ENCODE assay signal across 10 mouse cellular contexts in the genomic region with DNA sequence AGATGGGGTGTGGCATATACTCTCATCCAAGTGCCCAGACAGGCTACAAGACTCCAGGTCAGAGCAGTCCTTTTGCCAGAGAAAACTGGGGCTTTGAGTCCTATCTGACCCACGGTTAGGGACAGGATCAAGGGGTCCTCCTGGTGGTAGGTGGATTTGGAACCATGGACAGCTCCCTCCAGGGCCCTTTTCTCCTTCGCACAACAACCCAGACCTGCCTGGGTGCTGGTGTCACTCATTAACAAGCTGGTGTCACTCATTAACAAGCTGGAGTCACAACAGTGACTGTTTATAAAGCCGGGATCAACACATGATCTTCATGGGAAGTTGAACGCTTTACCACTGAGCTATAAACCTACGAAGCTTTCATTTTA.
A peak's percentile ranks its signal among the peaks of the same experiment; 100 is the strongest.
DNase-seq lines count a peak whose midpoint lies in the region; ATAC-seq and TF ChIP-seq lines count a peak whose summit lies in the region.
"Had no signal": no experiment of that assay in that cellular context is flagged by ENCODE, and none has a peak within 500 bp of the region (broad histone marks: within the 10 kb centered on the region; RNA-seq: fewer than 3 reads in every experiment).

No protein-coding gene starts in this region.

- no peaks in the 10 kb centered on the region for H3K9me3 ChIP-seq in neural tube, embryonic 15.5 days (replicated peaks)
- H3K9me3 ChIP-seq in hindbrain, embryonic 14.5 days (ENCODE audit: control insufficient read depth, low read length), result no peaks in the 10 kb centered on the region
- H3K9me3 ChIP-seq: embryonic facial prominence, embryonic 13.5 days; heart, embryonic 15.5 days had no signal

- no peak overlapping the region for H3K4me2 ChIP-seq in neural tube, embryonic 15.5 days
- no peak overlapping the region for H3K4me2 ChIP-seq in hindbrain, embryonic 14.5 days (replicated peaks)
- H3K4me2 ChIP-seq: embryonic facial prominence, embryonic 13.5 days; heart, embryonic 15.5 days had no signal

- H3K4me1 ChIP-seq in neural tube, embryonic 15.5 days, result peaks cover 35% of the 10 kb centered on the region
- H3K4me1 ChIP-seq in hindbrain, embryonic 14.5 days (replicated peaks; ENCODE audit: control insufficient read depth, insufficient read depth, low read length), result peaks cover 32% of the 10 kb centered on the region
- H3K4me1 ChIP-seq: heart, embryonic 15.5 days had no signal

- TF ChIP-seq CTCF in layer of hippocampus, adult 2 months (conservative IDR thresholded peaks at IDR 0.05), result no peak

- H3K36me3 ChIP-seq in neural tube, embryonic 15.5 days, result no peaks in the 10 kb centered on the region
- H3K36me3 ChIP-seq in hindbrain, embryonic 14.5 days (replicated peaks; ENCODE audit: control insufficient read depth, insufficient read depth), result no peaks in the 10 kb centered on the region
- H3K36me3 ChIP-seq: embryonic facial prominence, embryonic 13.5 days; heart, embryonic 15.5 days had no signal

- no peak for ATAC-seq in neural tube, embryonic 15.5 days (ENCODE audit: low FRiP score)
- no peak for ATAC-seq in hindbrain, embryonic 14.5 days (ENCODE audit: low FRiP score)

- WGBS in neural tube, embryonic 15.5 days, result 21% methylated on average over 5 of the region's 5 CpGs
- 25% methylated on average over 5 of the region's 5 CpGs for WGBS in hindbrain, embryonic 14.5 days

- no peak overlapping the region for H3K4me3 ChIP-seq in neural tube, embryonic 15.5 days (replicated peaks)
- H3K4me3 ChIP-seq in hindbrain, embryonic 14.5 days (replicated peaks; ENCODE audit: low read length), result no peak overlapping the region
- no peak overlapping the region for H3K4me3 ChIP-seq in layer of hippocampus, adult 2 months
- H3K4me3 ChIP-seq: embryonic facial prominence, embryonic 13.5 days; heart, embryonic 15.5 days had no signal

- DNase-seq in neural tube, embryonic 10.5 days (ENCODE audit: extremely low spot score, low spot score), result peak; percentile 39
- DNase-seq in hindbrain, embryonic 14.5 days (ENCODE audit: low spot score), result no peak
- peak; percentile 89 to 91 for DNase-seq in kidney, postnatal 36 days
- peak; percentile 16 for DNase-seq in ovary, postnatal 36 days (ENCODE audit: low spot score)
- no peak for DNase-seq in adipocyte (ENCODE audit: low spot score)
- DNase-seq in layer of hippocampus, adult 2 months (ENCODE audit: low spot score in 2 of 2), result no peak
- no peak for DNase-seq in layer of hippocampus, postnatal 36 days

- H3K9ac ChIP-seq in neural tube, embryonic 15.5 days (replicated peaks), result no peak overlapping the region
- no peak overlapping the region for H3K9ac ChIP-seq in hindbrain, embryonic 14.5 days
- H3K9ac ChIP-seq: embryonic facial prominence, embryonic 13.5 days; heart, embryonic 15.5 days had no signal

- H3K27ac ChIP-seq in neural tube, embryonic 15.5 days (replicated peaks), result no peak overlapping the region
- peak overlapping the region; percentile 49; the same call in 1 of the 2 replicates for H3K27ac ChIP-seq in hindbrain, embryonic 14.5 days
- no peak overlapping the region for H3K27ac ChIP-seq in layer of hippocampus, adult 2 months
- H3K27ac ChIP-seq: embryonic facial prominence, embryonic 13.5 days; heart, embryonic 15.5 days had no signal

- 0 out of 2 replicates have a peak, but pooled peaks cover 10% of the 10 kb centered on the region for H3K27me3 ChIP-seq in neural tube, embryonic 15.5 days (replicated peaks)
- peaks cover 9% of the 10 kb centered on the region for H3K27me3 ChIP-seq in hindbrain, embryonic 14.5 days (ENCODE audit: control insufficient read depth, insufficient read depth, low read length)

Comparison
In these comparisons a context has a peak if more than half of its experiments do, and no peak if none do; other contexts are left out.
1. DNase-seq: peak in neural tube, embryonic 10.5 days (single experiment), kidney, postnatal 36 days (2 of 2) and ovary, postnatal 36 days (single experiment); none in hindbrain, embryonic 14.5 days (single experiment), adipocyte (single experiment), layer of hippocampus, adult 2 months (0 of 2) and layer of hippocampus, postnatal 36 days (0 of 2).